Mouse (Mus musculus) lung, adult 2 months (tissue): Measurements from ENCODE around the gene Adgrl3.

Experiments used
- CTCF ChIP-seq: fragments of 200-500 bp; IDR thresholded peaks from 2 replicates; pipeline ENCODE4 v1.5.1; 2011; ENCODE audit warnings: mild to moderate bottlenecking, low read length, control low read depth; ENCODE audit not compliant: insufficient read depth
- POLR2A ChIP-seq: fragments of 200-500 bp; IDR thresholded peaks from 2 replicates; pipeline ENCODE4 v1.6.1; 2011; ENCODE audit warnings: low read depth, mild to moderate bottlenecking, control low read depth, low read length, borderline replicate concordance; ENCODE audit errors: extremely low read depth

GRCm38 (mm10) chr5:81124483-81124882 lies 104.5 kb downstream of the Adgrl3 start:
- TF ChIP-seq CTCF (no peak), POLR2A (no peak)
